Mouse (Mus musculus) brain, embryonic 14.5 days (tissue): Measurements from ENCODE around the gene Prickle2.

Source experiments
- CTCF ChIP-seq: fragments of 200-500 bp; IDR thresholded peaks from 2 replicates; pipeline ENCODE4 v1.5.1; 2012; ENCODE audit warnings: inconsistent platforms, mild to moderate bottlenecking, moderate library complexity, borderline replicate concordance; ENCODE audit not compliant: insufficient read depth, insufficient read length; ENCODE audit errors: extremely low read depth
- POLR2A ChIP-seq: fragments of 200-500 bp; IDR thresholded peaks from 2 replicates; pipeline ENCODE4 v1.6.1; 2012; ENCODE audit warnings: mild to moderate bottlenecking, inconsistent platforms, borderline replicate concordance; ENCODE audit not compliant: poor library complexity, insufficient read depth, insufficient read length, severe bottlenecking; ENCODE audit errors: extremely low read depth

GRCm38 (mm10) chr6:92724394-92724793 lies 18.4 kb upstream of the Prickle2 start:
- TF ChIP-seq POLR2A (no peak), CTCF (no peak)
